Mouse (Mus musculus): ENCODE data around the gene Lrmp. TPM values are rescaled to one million over a fixed set of nuclear protein-coding genes. Genes with fewer than 3 reads are reported as not detected.
A peak's percentile ranks its signal among the peaks of the same experiment; 100 is the strongest.

Gene Lrmp
- polyA plus RNA-seq, 1 experiment from 2014 or later, result 2.6 TPM

GRCm38 (mm10) chr6:145158619-145159018 is 43.2 kb downstream of the Lrmp start:
- Histone ChIP-seq H3K9me3 (replicated peaks) (no peaks in the 10 kb centered on the region), H3K4me3 (no peak overlapping the region), H3K4me1 (no peaks in the 10 kb centered on the region), H3K36me3 (no peaks in the 10 kb centered on the region), H3K27me3 (ENCODE audit: low read depth, poor library complexity, severe bottlenecking) (no peaks in the 10 kb centered on the region), H3K27ac (replicated peaks) (no peak overlapping the region)
- 80% methylated on average over 4 of the region's 4 CpGs for WGBS
- DNase-seq (ENCODE audit: low spot score), result no peak

DNA sequence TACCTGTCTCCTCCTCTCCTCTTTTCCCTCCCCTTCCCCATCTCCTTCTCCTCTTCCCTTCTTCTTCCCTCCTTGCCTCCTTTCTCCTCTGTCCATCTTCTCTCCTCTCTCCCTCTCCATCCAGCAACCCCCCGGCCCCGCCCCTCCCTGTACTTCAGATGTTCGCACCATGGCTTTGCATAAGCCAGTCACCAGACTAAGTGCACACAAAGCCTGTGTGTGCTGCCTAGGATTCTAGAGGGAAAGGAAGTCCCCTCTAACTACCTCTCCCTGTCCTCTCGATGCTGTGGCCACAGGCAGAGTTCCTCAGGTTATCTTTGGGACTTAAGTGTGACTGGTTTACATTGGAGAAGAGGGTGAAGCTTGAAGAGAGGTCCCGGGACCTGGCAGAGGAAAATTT is 45.1 kb downstream of the Lrmp start:
- no peaks in the 10 kb centered on the region for H3K27me3 ChIP-seq (ENCODE audit: low read depth, poor library complexity, severe bottlenecking)
- H3K4me1 ChIP-seq, result no peaks in the 10 kb centered on the region
- WGBS, result 78% methylated on average over 5 of the region's 5 CpGs
- DNase-seq (ENCODE audit: low spot score), result no peak
- 0 out of 2 replicates have a peak, but pooled peaks cover 6% of the 10 kb centered on the region for H3K9me3 ChIP-seq (replicated peaks)
- H3K4me3 ChIP-seq, result no peak overlapping the region
- no peak overlapping the region for H3K27ac ChIP-seq (replicated peaks)
- no peaks in the 10 kb centered on the region for H3K36me3 ChIP-seq

DNA sequence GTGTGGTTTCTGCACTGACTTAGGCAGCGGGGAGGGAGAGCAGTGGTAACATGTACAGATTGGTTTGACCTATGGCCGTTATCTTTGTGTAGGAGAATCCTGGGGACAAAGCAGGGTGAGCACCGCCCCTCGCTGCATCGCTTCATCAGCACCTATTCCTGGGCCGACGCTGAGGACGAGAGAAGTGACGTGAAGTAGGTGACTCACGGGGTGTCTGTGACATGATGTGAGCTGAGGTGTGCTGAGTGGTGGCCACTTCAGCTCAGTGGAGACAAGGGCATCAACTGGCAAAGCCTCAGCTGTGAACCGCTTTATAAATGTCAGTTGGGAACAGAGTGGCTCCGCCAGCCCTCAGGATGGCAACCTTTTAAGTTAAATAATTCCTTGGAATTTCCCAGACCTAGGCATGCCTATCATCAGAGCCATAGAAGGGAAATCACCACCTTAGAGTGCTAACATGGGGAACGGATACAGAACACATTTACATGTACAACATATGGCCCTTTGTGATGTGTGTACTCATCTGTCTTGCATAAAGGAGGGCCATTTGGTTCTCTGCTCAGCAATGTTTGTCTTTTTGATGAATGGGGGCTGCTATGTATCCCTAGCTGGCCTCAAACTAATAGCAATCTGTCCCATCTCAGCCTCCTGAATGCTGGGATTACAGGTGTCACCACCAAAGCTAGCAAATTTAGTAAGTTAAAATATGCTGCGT is 56.6 kb downstream of the Lrmp start:
- H3K27ac ChIP-seq (replicated peaks), result 0 out of 2 replicates have a peak overlapping the region, but pooled peaks have one; percentile 15
- 80% methylated on average over 14 of the region's 14 CpGs for WGBS
- peaks cover 47% of the 10 kb centered on the region for H3K27me3 ChIP-seq (ENCODE audit: low read depth, poor library complexity, severe bottlenecking)
- peaks cover 50% of the 10 kb centered on the region for H3K4me1 ChIP-seq
- H3K9me3 ChIP-seq (replicated peaks), result no peaks in the 10 kb centered on the region
- no peak for DNase-seq (ENCODE audit: low spot score)
- H3K36me3 ChIP-seq, result no peaks in the 10 kb centered on the region
- H3K4me3 ChIP-seq, result no peak overlapping the region

GRCm38 (mm10) chr6:145173781-145174191 is 58.3 kb downstream of the Lrmp start:
- Histone ChIP-seq H3K4me3 (peak overlapping the region; percentile 33), H3K36me3 (no peaks in the 10 kb centered on the region), H3K9me3 (replicated peaks) (no peaks in the 10 kb centered on the region), H3K27me3 (ENCODE audit: low read depth, poor library complexity, severe bottlenecking) (peaks cover 57% of the 10 kb centered on the region), H3K4me1 (peaks cover 59% of the 10 kb centered on the region), H3K27ac (replicated peaks) (peak overlapping the region; percentile 68)
- WGBS, result 2% methylated on average over 9 of the region's 11 CpGs
- peak; percentile 63 for DNase-seq (ENCODE audit: low spot score)

GRCm38 (mm10) chr6:145175571-145175981 is 60.1 kb downstream of the Lrmp start:
- Histone ChIP-seq H3K4me3 (no peak overlapping the region), H3K4me1 (peaks cover 66% of the 10 kb centered on the region), H3K36me3 (no peaks in the 10 kb centered on the region), H3K27ac (replicated peaks) (no peak overlapping the region; the same call in 1 of the 2 replicates), H3K9me3 (replicated peaks) (no peaks in the 10 kb centered on the region), H3K27me3 (ENCODE audit: low read depth, poor library complexity, severe bottlenecking) (peaks cover 57% of the 10 kb centered on the region)
- DNase-seq (ENCODE audit: low spot score), result no peak
- 37% methylated on average over 9 of the region's 9 CpGs for WGBS

DNA sequence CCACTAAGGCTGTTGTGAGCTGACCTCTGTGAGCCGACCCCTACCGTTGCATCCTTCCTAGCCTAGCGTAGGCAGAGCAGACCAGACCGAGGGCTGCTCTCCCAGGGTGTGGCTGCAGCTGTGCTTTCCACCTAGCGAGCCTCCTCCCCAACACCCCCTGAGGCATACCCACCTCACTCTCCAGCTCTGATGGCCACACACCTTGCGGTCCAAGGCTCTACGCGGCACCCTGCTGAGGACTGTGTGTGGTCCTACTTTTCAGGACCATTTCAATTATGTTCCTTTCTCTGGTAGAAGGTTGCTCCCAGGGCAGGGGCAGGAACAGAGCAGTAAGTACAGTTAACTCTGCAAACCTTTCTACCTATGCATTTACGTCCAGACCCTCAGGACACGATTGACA is 61.0 kb downstream of the Lrmp start:
- WGBS, result 43% methylated on average over 10 of the region's 10 CpGs
- no peak overlapping the region for H3K4me3 ChIP-seq
- no peaks in the 10 kb centered on the region for H3K9me3 ChIP-seq (replicated peaks)
- DNase-seq (ENCODE audit: low spot score), result no peak
- H3K27ac ChIP-seq (replicated peaks), result no peak overlapping the region
- H3K36me3 ChIP-seq, result no peaks in the 10 kb centered on the region
- H3K27me3 ChIP-seq (ENCODE audit: low read depth, poor library complexity, severe bottlenecking), result peaks cover 55% of the 10 kb centered on the region
- peaks cover 66% of the 10 kb centered on the region for H3K4me1 ChIP-seq

DNA sequence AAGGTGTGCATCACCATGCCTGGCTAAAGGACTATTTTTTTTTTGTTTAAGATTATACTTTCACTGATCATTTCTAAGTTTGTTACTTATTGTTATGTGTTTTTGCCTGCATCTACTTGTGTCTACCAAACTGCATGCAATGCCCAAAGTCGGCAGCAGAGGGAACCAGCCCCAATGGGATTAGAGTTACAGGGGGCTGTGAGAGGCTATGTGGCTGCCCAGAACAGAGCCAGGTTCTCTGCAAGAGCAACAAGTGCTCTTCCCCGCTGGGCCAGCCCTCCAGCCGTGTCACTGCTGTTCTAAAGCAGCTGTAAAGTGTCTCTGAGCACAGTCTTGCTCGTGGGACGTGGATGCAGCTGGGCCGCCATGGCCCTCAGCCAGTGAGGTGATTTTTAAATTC is 64.2 kb downstream of the Lrmp start:
- H3K9me3 ChIP-seq (replicated peaks), result no peaks in the 10 kb centered on the region
- peak; percentile 70 for DNase-seq (ENCODE audit: low spot score)
- WGBS, result 18% methylated on average over 6 of the region's 6 CpGs
- H3K27ac ChIP-seq (replicated peaks), result peak overlapping the region; percentile 52; the same call in 1 of the 2 replicates
- H3K27me3 ChIP-seq (ENCODE audit: low read depth, poor library complexity, severe bottlenecking), result peaks cover 33% of the 10 kb centered on the region
- H3K4me3 ChIP-seq, result no peak overlapping the region
- no peaks in the 10 kb centered on the region for H3K36me3 ChIP-seq
- peaks cover 37% of the 10 kb centered on the region for H3K4me1 ChIP-seq

DNA sequence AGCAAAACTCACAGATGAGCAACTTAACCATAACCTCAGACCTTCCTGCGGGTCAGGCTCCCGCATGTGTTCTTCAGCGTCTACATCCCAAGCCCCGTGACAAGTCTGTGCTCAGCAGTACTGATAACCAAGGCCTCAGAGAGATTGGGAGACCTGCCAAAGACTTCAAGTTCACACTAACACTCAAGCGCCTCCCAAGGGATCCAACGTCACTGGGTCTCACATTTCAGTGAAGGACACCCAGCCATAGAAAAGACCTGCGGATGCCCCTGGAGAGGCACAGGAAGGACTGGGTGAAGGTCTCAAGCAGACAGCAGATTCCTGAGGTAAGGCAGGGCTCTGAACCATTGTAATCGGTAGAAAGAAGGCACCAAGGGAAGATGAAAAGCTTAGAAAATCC is 66.6 kb downstream of the Lrmp start:
- H3K27ac ChIP-seq (replicated peaks), result no peak overlapping the region
- WGBS, result 85% methylated on average over 8 of the region's 8 CpGs
- DNase-seq (ENCODE audit: low spot score), result no peak
- no peak overlapping the region for H3K4me3 ChIP-seq
- peaks cover 10% of the 10 kb centered on the region for H3K27me3 ChIP-seq (ENCODE audit: low read depth, poor library complexity, severe bottlenecking)
- peaks cover 16% of the 10 kb centered on the region for H3K4me1 ChIP-seq
- no peaks in the 10 kb centered on the region for H3K9me3 ChIP-seq (replicated peaks)
- no peaks in the 10 kb centered on the region for H3K36me3 ChIP-seq

GRCm38 (mm10) chr6:145186096-145186495 is 70.6 kb downstream of the Lrmp start:
- WGBS, result 85% methylated on average over 1 of the region's 1 CpGs
- no peaks in the 10 kb centered on the region for H3K36me3 ChIP-seq
- no peak for DNase-seq (ENCODE audit: low spot score)
- H3K27ac ChIP-seq (replicated peaks), result no peak overlapping the region
- H3K27me3 ChIP-seq (ENCODE audit: low read depth, poor library complexity, severe bottlenecking), result 0 out of 2 replicates have a peak, but pooled peaks cover 5% of the 10 kb centered on the region
- H3K4me3 ChIP-seq, result no peak overlapping the region
- no peaks in the 10 kb centered on the region for H3K4me1 ChIP-seq
- H3K9me3 ChIP-seq (replicated peaks), result no peaks in the 10 kb centered on the region

DNA sequence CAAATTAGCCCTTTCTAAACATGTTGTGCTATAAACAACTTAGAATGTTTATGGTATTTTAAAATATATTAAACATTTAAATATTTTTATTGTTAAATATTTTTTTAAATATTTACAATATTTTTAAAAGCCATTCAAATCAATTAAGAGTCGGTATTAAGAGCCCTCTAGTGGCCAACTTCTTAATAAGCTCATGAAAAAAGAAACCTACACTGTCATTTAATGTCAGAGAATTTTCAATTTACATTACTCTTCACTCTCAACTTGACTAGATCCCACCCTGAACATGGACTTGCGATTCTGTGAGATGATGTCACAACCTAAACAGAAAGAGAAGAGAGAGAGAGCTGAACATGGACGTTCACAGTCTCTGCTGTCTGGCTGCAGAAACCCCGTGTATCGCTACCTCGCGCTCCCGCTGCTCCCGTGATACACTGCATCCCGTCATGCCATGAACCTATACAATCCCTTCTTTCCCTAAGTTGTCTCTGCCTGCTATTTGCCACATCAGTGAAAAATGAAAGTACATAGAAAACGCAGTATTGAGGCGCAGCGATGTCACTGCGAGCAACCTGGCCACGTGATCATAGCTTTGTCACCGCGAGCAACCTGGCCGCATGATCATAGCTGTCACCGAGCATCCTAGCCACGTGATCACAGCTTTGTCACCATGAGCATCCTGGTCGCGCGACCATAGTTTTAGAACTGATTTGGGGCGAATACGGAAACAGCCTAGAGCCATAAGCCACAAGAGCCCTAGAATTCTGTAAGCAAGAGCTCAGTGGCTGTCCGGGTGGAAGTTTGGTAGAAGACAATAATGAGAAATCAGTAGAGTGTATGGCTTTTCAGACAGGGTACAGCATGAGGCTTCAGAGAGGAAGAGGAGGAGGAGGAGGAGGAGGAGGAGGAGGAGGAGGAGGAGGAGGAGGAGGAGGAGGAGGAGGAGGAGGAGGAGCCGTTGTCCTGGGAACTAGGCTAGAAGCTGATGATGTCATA is 71.9 kb downstream of the Lrmp start:
- no peaks in the 10 kb centered on the region for H3K36me3 ChIP-seq
- peak overlapping the region; percentile 35 for H3K4me3 ChIP-seq
- H3K9me3 ChIP-seq (replicated peaks), result no peaks in the 10 kb centered on the region
- peak; percentile 27 for DNase-seq (ENCODE audit: low spot score)
- 73% methylated on average over 27 of the region's 27 CpGs for WGBS
- no peaks in the 10 kb centered on the region for H3K4me1 ChIP-seq
- no peak overlapping the region for H3K27ac ChIP-seq (replicated peaks)
- H3K27me3 ChIP-seq (ENCODE audit: low read depth, poor library complexity, severe bottlenecking), result 0 out of 2 replicates have a peak, but pooled peaks cover 5% of the 10 kb centered on the region

DNA sequence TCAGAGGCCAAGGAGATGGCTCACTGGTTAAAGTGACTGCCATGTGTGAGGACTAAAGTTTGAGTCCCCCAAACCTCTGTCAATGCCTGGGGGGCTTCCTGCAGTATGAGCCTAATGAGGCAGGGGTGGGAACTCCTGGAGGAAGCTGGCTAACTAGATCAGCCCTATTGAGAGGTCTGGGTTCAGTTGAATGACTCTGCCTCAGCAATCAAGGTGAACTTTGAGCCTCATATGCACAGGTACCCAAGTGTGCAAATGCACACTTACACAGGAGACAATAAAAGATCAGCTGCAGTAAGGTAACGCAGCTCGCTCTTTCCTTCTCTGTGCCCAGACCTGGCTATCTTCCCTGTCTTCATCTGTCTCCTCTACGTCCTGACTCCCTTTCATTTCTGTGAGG is 77.6 kb downstream of the Lrmp start:
- WGBS, result 89% methylated on average over 3 of the region's 3 CpGs
- DNase-seq (ENCODE audit: low spot score), result no peak

GRCm38 (mm10) chr6:145193446-145193845 is 78.0 kb downstream of the Lrmp start:
- no peak for DNase-seq (ENCODE audit: low spot score)
- 0 out of 2 replicates have a peak, but pooled peaks cover under 1% of the 10 kb centered on the region for H3K27me3 ChIP-seq (ENCODE audit: low read depth, poor library complexity, severe bottlenecking)
- H3K9me3 ChIP-seq (replicated peaks), result no peaks in the 10 kb centered on the region
- WGBS, result 87% methylated on average over 11 of the region's 11 CpGs
- H3K4me1 ChIP-seq, result no peaks in the 10 kb centered on the region
- H3K27ac ChIP-seq (replicated peaks), result no peak overlapping the region
- H3K36me3 ChIP-seq, result no peaks in the 10 kb centered on the region
- H3K4me3 ChIP-seq, result no peak overlapping the region

More for the DNA sequence above, 77.6 kb downstream of the Lrmp start:
- Histone ChIP-seq H3K4me1 (no peaks in the 10 kb centered on the region), H3K27me3 (ENCODE audit: low read depth, poor library complexity, severe bottlenecking) (0 out of 2 replicates have a peak, but pooled peaks cover 4% of the 10 kb centered on the region), H3K9me3 (replicated peaks) (no peaks in the 10 kb centered on the region), H3K36me3 (no peaks in the 10 kb centered on the region), H3K27ac (replicated peaks) (no peak overlapping the region), H3K4me3 (no peak overlapping the region)

All from midbrain, embryonic 10.5 days (tissue).